Mouse (Mus musculus) A20 (cell line): Measurements from ENCODE around the gene Sntb2.
A peak's percentile ranks its signal among the peaks of the same experiment; 100 is the strongest.
"Not testable (repeated sequence)": the region's sequence is repeated elsewhere in the genome, so short reads cannot be mapped to it uniquely, and the experiment has no call there.

ENCODE experiments used
- DNase-seq: peaks from one replicate; pipeline ENCODE4 v3.0.0-alpha.2; 2011; ENCODE audit warnings: low read depth, low spot score

Gene Sntb2

GRCm38 (mm10) chr8:107033609-107034008 is 98.1 kb downstream of the Sntb2 start:
- DNase-seq = not testable (repeated sequence)

- no peak for DNase-seq
These were observed 100.1 kb downstream of the Sntb2 start for GRCm38 (mm10) chr8:107035641-107036040.

- DNase-seq = no peak
These were observed 101.1 kb downstream of the Sntb2 start for GRCm38 (mm10) chr8:107036626-107037025.

GRCm38 (mm10) chr8:107040632-107041031 is 105.1 kb downstream of the Sntb2 start:
- DNase-seq = no peak

- DNase-seq = no peak
These were observed 109.9 kb downstream of the Sntb2 start for GRCm38 (mm10) chr8:107045478-107045877.

GRCm38 (mm10) chr8:107046976-107047375 is 111.4 kb downstream of the Sntb2 start:
- no peak for DNase-seq

- DNase-seq = peak; percentile 92
These were observed 112.8 kb downstream of the Sntb2 start, which contains the start of gene Pdf for GRCm38 (mm10) chr8:107048061-107048941. TSS of gene Pdf (minus strand) at chr8:107048614.

GRCm38 (mm10) chr8:107049480-107049879 is 113.9 kb downstream of the Sntb2 start:
- peak; percentile 46 for DNase-seq

GRCm38 (mm10) chr8:107052046-107052445 is 116.5 kb downstream of the Sntb2 start:
- no peak for DNase-seq

GRCm38 (mm10) chr8:107056076-107056972 is 120.8 kb downstream of the Sntb2 start, which contains the start of the genes Cog8 and Nip7:
TSS of gene Cog8 (minus strand) at chr8:107056689.
TSS of gene Nip7 (plus strand) at chr8:107056877.
- peak; percentile 98 for DNase-seq

GRCm38 (mm10) chr8:107056973-107057369 is 121.4 kb downstream of the Sntb2 start:
- DNase-seq = no peak

- peak; percentile 84 for DNase-seq
These were observed 127.1 kb downstream of the Sntb2 start for GRCm38 (mm10) chr8:107062613-107063012.

GRCm38 (mm10) chr8:107065511-107066496 is 130.3 kb downstream of the Sntb2 start, which contains the start of gene Tmed6:
TSS of gene Tmed6 (minus strand) at chr8:107065644.
- peak; percentile 91 for DNase-seq
